Mouse (Mus musculus): ENCODE data around the gene Cdh6.

DNA sequence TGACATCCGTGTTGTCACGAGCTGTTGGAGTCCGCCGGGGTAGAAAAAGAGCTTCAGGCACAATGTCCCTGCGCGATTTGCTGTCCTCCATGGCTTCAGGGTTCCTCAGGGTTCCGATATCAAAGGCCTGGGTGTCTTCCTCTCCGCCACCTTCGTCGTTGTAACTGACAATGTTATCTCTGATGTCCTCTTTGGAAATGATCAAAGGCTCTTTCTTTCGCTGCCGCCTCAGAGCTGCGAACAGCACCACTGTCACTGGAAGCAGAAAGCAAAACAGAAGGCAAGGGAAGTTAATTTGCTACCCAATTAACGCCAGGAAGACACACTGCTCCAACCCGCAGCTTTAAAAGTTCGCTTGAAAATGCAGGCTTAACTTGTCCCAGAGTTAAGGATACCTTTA lies 139.0 kb downstream of the Cdh6 start:
- no peak for TF ChIP-seq POLR2A (IDR thresholded peaks at IDR 0.05; ENCODE audit: extremely low read depth, insufficient read depth, low read length)
- TF ChIP-seq CTCF (IDR thresholded peaks at IDR 0.05; ENCODE audit: low read depth, low read length), result no peak

Measured in liver, adult 2 months (tissue).